Mouse (Mus musculus) megakaryocyte, adult 5-6 weeks (primary cell): ENCODE data around the gene Btbd2. TPM values are rescaled to one million over a fixed set of nuclear protein-coding genes. Genes with fewer than 3 reads are reported as not detected.
A peak's percentile ranks its signal among the peaks of the same experiment; 100 is the strongest.
"Not testable (repeated sequence)": the region's sequence is repeated elsewhere in the genome, so short reads cannot be mapped to it uniquely, and the experiment has no call there.

Experiments used
- ATAC-seq: 2 replicates; pipeline ENCODE4 v1.8.0; 2016; ENCODE audit warnings: mild to moderate bottlenecking, inconsistent platforms; ENCODE audit not compliant: poor library complexity, severe bottlenecking
- total RNA-seq, 2 experiments: library from RNA; stranded (forward) in 1 of 2; stranded (reverse) in 1 of 2; fragments of 153-499, 151-499 nt in 1 of 2; fragments of 221-1000, 200-1000 nt in 1 of 2; gene quantifications; 2 replicates each; pipeline versions ENCODE4 v1.2.3 to v1.2.4; 2015 to 2017

Btbd2 gene
- total RNA-seq, 2 experiments from 2014 or later, result 8.4 to 16.5 TPM

DNA sequence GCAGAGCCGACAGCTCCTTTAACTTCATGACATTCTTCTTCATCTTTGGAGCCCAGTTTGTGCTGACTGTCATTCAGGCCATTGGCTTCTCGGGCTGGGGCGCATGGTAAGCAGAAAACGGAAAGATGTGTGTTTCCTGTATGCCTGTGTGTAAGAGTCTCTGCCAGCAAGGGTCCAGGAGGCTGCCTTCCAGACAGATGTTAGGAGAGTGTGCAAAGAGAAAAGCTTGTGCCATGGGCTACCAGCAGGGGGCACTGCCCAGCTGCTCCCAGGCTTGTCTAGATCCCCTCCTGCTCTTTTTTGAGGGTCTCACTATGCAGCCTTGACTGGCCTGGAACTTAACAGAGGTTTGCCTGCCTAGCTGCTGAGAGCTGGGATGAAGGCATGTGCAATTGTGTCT lies 45.8 kb downstream of the Btbd2 start:
- peak; percentile 84 for ATAC-seq

DNA sequence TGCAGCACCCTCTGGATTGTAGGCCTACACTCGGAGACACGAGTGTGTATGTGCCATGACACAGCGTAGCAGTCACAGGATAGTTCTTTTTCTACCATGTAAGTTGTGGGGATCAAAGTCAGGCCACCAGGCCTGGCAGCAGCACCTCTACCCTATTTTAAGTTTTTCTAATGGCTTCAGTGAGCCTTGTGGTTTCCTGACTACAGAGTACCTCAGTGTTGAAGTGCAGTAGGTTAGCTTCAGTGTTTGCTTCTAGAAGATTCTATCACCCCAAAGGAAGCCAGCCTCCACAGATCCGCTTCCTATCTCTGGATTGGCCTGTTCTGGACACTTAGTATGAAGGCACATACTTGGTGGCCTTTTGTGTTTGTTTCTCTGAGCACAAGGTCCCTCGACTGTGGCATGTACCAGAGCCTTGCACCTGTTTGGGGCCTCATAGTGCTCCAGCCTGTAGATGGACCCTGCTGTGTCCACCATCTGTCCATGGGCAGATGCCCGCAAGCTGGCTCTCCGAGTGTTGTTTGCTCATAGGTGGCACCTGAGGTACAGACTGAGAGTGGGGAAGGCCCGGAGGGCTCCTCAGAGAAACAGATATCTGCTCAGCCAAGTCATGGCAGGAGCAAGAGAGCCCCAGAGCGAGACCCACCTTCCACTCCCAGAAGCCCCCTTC lies 46.6 kb downstream of the Btbd2 start:
- no peak for ATAC-seq

DNA sequence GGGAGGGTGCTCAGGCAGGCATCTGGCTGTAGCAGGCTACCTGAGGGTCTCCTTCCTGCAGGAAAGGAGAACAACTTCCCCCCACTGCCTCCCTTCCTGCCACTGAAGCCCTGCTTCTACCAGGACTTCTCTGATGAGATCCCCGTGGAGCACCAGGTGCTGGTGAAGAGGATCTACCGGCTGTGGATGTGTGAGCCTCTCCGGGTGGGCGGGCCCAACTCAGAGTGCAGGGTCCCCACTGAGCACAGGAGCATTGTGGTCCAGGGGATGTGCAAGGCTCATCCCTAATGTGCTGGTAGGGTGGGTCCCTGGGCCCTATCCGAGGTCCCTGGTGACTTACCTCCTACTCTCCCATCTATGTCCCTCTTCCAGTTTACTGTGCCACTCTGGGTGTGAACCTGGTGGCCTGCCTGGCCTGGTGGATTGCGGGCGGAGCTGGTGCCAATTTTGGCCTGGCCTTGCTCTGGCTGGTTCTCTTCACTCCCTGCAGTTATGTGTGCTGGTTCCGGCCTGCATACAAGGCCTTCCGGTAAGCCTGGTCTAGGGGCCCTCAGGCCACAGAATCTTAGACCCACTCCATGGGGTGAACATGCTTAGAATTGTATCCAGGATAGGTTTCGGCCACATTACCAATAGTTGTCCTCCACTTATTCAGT lies 47.5 kb downstream of the Btbd2 start:
- no peak for ATAC-seq

DNA sequence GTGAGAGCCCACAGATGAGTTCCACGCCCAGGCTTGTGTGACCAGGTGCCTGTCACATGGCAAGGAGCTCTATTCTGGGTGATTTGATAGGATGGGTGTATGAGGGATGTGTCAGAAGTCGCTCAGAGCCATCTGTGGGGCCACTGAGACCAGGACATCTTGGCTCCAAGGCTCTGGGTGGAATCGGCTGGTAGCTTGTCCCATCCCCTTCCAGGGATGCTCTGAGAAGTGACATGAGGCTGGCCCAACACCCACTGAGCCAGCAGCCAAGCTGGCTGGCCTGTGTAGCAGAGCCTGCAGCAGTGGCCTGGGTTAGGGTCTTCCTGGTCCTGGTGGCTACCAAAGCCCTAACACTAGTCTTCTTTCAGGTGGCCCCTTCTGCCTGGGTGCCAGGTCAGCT lies 48.4 kb downstream of the Btbd2 start:
- no peak for ATAC-seq

DNA sequence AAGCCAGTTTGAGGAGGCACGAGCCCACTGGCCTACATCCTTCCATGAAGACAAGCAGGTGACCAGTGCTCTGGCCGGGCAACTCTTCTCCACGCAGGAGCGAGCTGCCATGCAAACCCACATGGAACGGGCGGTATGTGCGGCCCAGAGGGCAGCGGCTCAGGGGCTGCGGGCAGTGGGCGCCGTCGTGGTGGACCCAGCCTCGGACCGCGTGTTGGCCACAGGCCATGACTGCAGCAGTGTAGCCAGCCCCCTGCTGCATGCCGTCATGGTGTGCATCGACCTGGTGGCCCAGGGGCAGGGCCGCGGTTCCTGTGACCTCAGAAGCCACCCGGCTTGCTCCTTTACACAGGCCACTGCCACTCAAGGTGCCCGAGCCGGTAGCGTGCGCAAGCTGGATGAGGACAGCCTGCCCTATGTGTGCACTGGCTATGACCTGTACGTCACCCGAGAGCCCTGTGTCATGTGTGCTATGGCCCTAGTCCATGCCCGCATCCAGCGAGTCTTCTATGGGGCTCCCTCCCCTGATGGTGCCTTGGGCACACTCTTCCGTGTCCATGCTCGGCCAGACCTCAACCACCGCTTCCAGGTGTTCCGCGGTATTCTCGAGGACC lies 50.0 kb downstream of the Btbd2 start:
- no peak for ATAC-seq

DNA sequence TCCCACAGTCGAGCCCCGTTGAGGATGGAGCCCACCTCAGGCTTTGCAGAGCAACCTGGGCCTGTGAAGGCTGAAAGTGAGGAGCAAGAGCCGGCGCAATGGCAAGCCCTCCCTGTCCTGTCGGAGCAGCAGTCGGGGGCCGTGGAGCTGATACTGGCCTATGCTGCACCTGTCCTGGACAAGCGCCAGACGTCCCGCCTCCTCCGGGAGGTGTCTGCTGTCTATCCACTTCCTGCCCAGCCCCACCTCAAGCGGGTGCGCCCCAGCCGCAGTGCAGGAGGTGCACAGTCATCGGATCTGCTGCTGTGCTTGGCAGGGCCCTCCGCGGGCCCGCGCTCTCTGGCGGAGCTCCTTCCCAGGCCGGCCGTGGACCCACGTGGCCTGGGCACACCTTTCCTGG lies 50.6 kb downstream of the Btbd2 start:
- ATAC-seq, result no peak

DNA sequence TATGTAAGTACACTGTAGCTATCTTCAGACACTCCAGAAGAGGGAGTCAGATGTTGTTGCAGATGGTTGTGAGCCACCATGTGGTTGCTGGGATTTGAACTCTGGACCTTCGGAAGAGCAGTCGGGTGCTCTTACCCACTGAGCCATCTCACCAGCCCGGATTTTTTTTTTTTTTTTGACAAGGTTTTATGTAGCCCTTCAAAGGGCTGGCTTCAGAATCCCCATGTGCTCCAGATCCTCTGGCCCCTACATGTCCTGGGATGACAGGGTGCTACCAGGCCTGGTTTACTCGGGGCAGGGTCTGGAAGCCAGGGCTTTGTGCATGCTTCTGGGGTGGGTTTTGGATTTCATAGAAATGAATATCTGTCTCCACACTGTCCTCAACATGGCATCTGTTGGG lies 51.1 kb downstream of the Btbd2 start, which contains the start of gene Gm49322:
Gene Gm49322, plus strand, starts transcription at position 301 of the 400 bp plus-strand sequence.
- ATAC-seq, result not testable (repeated sequence)

DNA sequence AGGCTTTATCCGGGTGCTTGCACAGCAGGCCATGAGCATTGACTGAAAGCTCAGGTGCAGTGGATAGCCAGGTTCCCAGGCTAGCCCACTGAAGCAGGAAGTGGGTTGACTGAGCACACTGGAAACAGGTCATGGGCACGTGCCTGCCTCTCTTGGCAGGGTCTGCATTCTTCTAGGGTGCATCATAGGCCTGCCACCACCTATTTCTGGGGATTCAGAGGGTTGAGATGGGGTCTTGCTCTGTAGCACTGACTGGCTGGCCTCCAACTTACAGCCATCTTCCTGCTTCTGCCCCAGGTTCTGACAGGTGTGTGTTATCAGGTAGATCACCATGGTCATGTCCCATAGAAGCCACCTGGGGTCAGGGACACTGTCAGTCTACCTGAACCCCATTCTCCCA lies 51.9 kb downstream of the Btbd2 start:
- no peak for ATAC-seq

DNA sequence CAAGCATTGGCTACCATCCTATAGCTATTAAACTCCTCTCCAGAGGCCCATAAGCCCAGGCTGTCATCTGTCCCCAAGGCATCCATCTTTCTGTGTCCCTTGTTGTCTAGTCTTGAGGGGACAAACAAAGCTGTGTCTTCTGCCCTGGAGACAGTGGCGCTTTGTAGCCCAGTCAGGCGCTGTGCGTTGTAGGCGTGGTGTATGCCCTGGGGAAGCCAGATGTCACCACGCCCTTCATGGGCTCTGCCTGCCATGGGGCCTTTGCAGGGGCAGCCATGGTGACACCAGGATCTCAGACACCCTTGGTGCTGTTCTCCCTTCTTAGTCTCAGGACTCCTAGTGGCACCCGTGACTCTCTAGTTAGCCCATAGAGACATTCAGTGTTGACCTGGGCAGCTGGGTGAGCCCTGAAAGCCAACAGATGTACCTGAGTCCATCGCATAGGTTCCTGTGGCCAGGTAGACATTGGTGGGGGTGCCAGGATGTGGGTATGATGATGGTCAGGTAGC lies 52.8 kb downstream of the Btbd2 start:
- ATAC-seq, result no peak

DNA sequence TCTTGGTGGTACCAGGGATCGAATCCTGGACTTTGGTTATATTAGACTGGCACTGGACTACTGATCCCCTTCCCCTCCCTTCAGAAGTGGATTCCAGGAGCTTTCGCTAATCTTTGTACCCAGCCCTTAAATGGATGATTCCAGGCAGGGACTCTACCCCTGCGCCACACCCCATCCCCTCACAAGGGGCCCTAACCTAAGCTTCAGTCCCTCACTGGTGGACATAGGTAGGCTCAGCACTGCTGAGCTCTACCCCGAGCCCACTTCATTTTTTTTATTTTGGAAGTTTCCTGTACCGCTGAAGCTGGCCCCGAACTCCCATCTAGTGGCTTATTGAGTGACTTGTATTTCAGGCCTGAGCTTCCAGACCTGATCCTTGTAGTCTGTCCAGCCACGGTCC lies 53.5 kb downstream of the Btbd2 start:
- ATAC-seq, result no peak

DNA sequence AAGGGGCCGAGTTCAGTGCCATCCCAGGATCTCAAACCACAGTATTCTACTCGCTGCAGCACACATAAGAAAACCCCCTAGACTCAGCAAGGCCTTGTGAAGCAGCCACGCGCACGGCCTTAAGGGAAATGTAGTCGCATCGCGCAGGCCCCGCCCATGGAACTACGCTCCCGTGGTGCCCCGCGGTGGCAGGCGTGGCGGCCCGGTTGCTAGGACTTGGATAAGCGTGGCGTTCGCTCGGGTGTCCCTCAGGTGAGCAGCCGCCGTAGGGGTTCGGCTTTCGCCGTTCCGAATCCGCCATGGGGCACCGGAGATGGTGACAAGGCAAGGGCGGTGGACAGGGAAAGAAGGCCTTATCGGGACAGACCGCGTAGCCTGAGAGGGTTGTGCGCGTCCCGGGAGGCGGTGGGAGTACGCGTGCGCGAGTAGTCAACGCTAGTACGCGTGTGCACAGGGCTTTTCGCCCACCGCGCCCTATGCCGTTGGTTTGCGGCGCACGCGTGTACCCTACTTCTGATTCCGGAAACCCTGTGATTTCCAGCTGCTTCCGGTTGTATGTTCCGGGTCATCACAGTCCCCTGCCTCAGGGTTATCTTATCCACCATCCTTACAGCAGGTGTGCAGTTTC lies 54.1 kb downstream of the Btbd2 start, which contains the start of the genes Scamp4 and Adat3:
Gene Scamp4, plus strand, starts transcription at position 175 of the 628 bp plus-strand sequence.
Gene Adat3, plus strand, starts transcription at position 183 of the 628 bp plus-strand sequence.
- peak; percentile 97 for ATAC-seq

DNA sequence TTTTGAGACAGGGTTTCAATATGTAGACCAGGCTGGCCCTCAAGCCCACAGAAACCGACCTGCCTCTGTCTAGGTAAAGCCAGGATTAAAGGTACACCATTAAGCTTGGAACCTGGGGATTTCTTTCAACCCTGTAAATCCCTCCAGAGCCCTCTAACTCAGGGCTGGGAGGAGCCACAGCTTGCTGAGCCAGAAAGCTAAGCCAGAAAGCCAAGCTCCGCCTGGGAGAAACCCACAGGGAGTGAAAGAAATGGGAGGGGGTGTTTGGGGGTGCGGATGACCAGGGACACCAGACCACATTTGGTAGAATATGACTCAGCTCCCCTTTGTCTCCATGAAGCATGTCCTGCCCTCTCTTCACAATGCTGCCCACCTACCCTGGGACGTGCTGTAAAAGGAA lies 60.6 kb downstream of the Btbd2 start:
- no peak for ATAC-seq

Other genes starting within 250 kb of the Btbd2 start
- gene Tcf3, start 223.4 kb downstream of the Btbd2 start, total RNA-seq (2015), result 17.2 and 20.3 TPM in 2 replicates
- 22.4 and 24.2 TPM in 2 replicates for gene Tcf3, start 223.4 kb downstream of the Btbd2 start, total RNA-seq (2017)
- not detected in 2 replicates for gene Onecut3, start 162.2 kb downstream of the Btbd2 start, total RNA-seq (2015)
- not detected in 2 replicates for gene Onecut3, start 162.2 kb downstream of the Btbd2 start, total RNA-seq (2017)
- not detected in 2 replicates for gene Atp8b3, start 117.9 kb downstream of the Btbd2 start, total RNA-seq (2015)
- gene Atp8b3, start 117.9 kb downstream of the Btbd2 start, total RNA-seq (2017), result not detected in 2 replicates
- 35.9 and 41.5 TPM in 2 replicates for gene Rexo1, start 95.5 kb downstream of the Btbd2 start, total RNA-seq (2015)
- gene Rexo1, start 95.5 kb downstream of the Btbd2 start, total RNA-seq (2017), result 19.4 and 19.9 TPM in 2 replicates
- gene Klf16, start 79.8 kb downstream of the Btbd2 start, total RNA-seq (2015), result 2.6 and 3.3 TPM in 2 replicates
- gene Klf16, start 79.8 kb downstream of the Btbd2 start, total RNA-seq (2017), result 3.9 and 5.3 TPM in 2 replicates
- 64.8 and 82.1 TPM in 2 replicates for gene Abhd17a, start 66.7 kb downstream of the Btbd2 start, total RNA-seq (2015)
- 21.7 and 31.6 TPM in 2 replicates for gene Abhd17a, start 66.7 kb downstream of the Btbd2 start, total RNA-seq (2017)
- 16.9 and 22.3 TPM in 2 replicates for gene Scamp4, start 54.2 kb downstream of the Btbd2 start, total RNA-seq (2015)
- 4.8 and 11.4 TPM in 2 replicates for gene Scamp4, start 54.2 kb downstream of the Btbd2 start, total RNA-seq (2017)
- gene Adat3, start 54.2 kb downstream of the Btbd2 start, total RNA-seq (2015), result 0.91 and 1.1 TPM in 2 replicates
- 3.8 TPM in 1 of 2 replicates, not detected in the other for gene Adat3, start 54.2 kb downstream of the Btbd2 start, total RNA-seq (2017)
- gene Gm49322, start 51.0 kb downstream of the Btbd2 start, total RNA-seq (2015), result 0.54 TPM in 1 of 2 replicates, not detected in the other
- gene Gm49322, start 51.0 kb downstream of the Btbd2 start, total RNA-seq (2017), result 0.15 and 0.89 TPM in 2 replicates
- gene Csnk1g2, start 34.2 kb downstream of the Btbd2 start, total RNA-seq (2015), result 34.5 and 46.0 TPM in 2 replicates
- gene Csnk1g2, start 34.2 kb downstream of the Btbd2 start, total RNA-seq (2017), result 127 and 144 TPM in 2 replicates
- 53.5 and 61.1 TPM in 2 replicates for gene Mknk2, start 21.0 kb upstream of the Btbd2 start, total RNA-seq (2015)
- gene Mknk2, start 21.0 kb upstream of the Btbd2 start, total RNA-seq (2017), result 63.3 and 74.8 TPM in 2 replicates
- gene Mob3a, start 44.9 kb upstream of the Btbd2 start, total RNA-seq (2015), result 61.8 and 72.0 TPM in 2 replicates
- 65.0 and 77.3 TPM in 2 replicates for gene Mob3a, start 44.9 kb upstream of the Btbd2 start, total RNA-seq (2017)
- 11.3 and 14.2 TPM in 2 replicates for gene Izumo4, start 45.1 kb upstream of the Btbd2 start, total RNA-seq (2015)
- 4.4 and 6.6 TPM in 2 replicates for gene Izumo4, start 45.1 kb upstream of the Btbd2 start, total RNA-seq (2017)
- 42.6 and 52.4 TPM in 2 replicates for gene Ap3d1, start 85.2 kb upstream of the Btbd2 start, total RNA-seq (2015)
- 48.6 and 62.0 TPM in 2 replicates for gene Ap3d1, start 85.2 kb upstream of the Btbd2 start, total RNA-seq (2017)
- gene Dot1l, start 98.1 kb upstream of the Btbd2 start, total RNA-seq (2015), result 19.5 and 23.0 TPM in 2 replicates
- 6.9 and 9.8 TPM in 2 replicates for gene Dot1l, start 98.1 kb upstream of the Btbd2 start, total RNA-seq (2017)
- 45.8 and 46.6 TPM in 2 replicates for gene Sf3a2, start 141.1 kb upstream of the Btbd2 start, total RNA-seq (2015)
- 13.1 and 20.4 TPM in 2 replicates for gene Sf3a2, start 141.1 kb upstream of the Btbd2 start, total RNA-seq (2017)
- 82.4 and 84.3 TPM in 2 replicates for gene Plekhj1, start 141.6 kb upstream of the Btbd2 start, total RNA-seq (2015)
- 35.5 and 43.5 TPM in 2 replicates for gene Plekhj1, start 141.6 kb upstream of the Btbd2 start, total RNA-seq (2017)
- gene Amh, start 148.2 kb upstream of the Btbd2 start, total RNA-seq (2015), result not detected in 2 replicates
- not detected in 2 replicates for gene Amh, start 148.2 kb upstream of the Btbd2 start, total RNA-seq (2017)
- gene Jsrp1, start 156.4 kb upstream of the Btbd2 start, total RNA-seq (2015), result not detected in 2 replicates
- gene Jsrp1, start 156.4 kb upstream of the Btbd2 start, total RNA-seq (2017), result not detected in 2 replicates
- 1,171 and 1,242 TPM in 2 replicates for gene Oaz1, start 169.6 kb upstream of the Btbd2 start, total RNA-seq (2015)
- 206 and 296 TPM in 2 replicates for gene Oaz1, start 169.6 kb upstream of the Btbd2 start, total RNA-seq (2017)
- gene Lingo3, start 187.0 kb upstream of the Btbd2 start, total RNA-seq (2015), result not detected in 2 replicates
- gene Lingo3, start 187.0 kb upstream of the Btbd2 start, total RNA-seq (2017), result not detected in 2 replicates
- gene Lsm7, start 198.1 kb upstream of the Btbd2 start, total RNA-seq (2015), result 56.6 and 58.0 TPM in 2 replicates
- 104 and 130 TPM in 2 replicates for gene Lsm7, start 198.1 kb upstream of the Btbd2 start, total RNA-seq (2017)
- 10.1 and 10.4 TPM in 2 replicates for gene Sppl2b, start 198.2 kb upstream of the Btbd2 start, total RNA-seq (2015)
- gene Sppl2b, start 198.2 kb upstream of the Btbd2 start, total RNA-seq (2017), result 9.1 and 15.1 TPM in 2 replicates
- not detected in 2 replicates for gene Tmprss9, start 214.8 kb upstream of the Btbd2 start, total RNA-seq (2015)
- not detected in 2 replicates for gene Tmprss9, start 214.8 kb upstream of the Btbd2 start, total RNA-seq (2017)
- 60.1 and 74.7 TPM in 2 replicates for gene Timm13, start 243.9 kb upstream of the Btbd2 start, total RNA-seq (2015)
- 31.8 and 44.9 TPM in 2 replicates for gene Timm13, start 243.9 kb upstream of the Btbd2 start, total RNA-seq (2017)